Mouse (Mus musculus): ENCODE measurements around the gene Arid1b.

DNA sequence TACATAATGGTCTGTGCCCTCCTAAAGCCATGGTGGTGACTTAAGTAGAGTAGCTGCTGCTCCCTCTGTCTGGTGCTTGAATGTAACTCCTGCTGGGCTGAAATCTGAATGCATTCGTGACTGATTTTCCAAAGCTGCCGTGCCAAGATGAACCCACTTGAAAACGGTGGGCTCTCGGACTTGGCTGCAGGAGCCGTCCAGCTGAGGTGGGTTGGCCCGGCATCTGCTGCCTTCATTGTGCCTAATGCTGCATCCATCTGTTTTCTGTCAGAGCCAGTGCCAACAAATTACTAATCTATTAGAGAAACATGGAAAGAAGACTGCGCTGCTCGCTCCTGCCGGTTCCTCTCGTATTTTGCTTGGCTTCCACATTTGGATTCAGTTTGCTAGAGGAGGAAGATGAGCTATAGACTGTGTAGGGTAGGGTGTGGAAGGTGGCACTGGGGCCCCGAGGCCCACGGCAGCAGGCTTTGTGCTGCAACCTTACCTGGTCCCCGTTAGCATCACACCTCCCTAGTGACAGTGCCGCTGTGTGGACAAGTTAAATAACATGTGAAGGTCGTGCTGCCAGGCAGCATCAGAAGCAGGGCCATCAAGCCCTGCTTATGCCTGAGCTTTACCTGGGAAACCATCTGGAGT lies 292.6 kb downstream of the Arid1b start:
- TF ChIP-seq CTCF (IDR thresholded peaks at IDR 0.05; ENCODE audit: low read depth, low read length), result no peak
- TF ChIP-seq TAL1 (conservative IDR thresholded peaks at IDR 0.05; ENCODE audit: low read depth, low read length), result no peak
